Mouse (Mus musculus): ENCODE results near the gene Inpp4a.

DNA sequence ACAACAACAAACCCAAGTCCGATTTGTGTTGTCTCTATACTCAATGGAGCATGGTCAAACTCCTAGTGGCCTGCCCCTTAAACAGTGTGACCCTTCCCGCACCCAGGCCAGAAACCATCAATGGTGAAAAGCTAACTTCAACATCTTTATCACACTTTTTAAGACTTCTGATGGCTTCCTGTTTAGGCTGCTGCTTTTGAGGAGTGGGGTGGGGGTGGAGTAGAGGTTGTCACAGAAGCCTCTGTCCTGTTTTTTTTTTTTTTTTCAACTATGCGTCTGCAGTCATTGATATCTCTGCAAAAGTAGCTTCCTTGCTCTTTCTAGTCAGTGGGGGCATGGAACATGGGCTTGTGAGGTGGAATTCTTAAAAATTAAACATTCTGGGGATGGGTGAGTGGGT is 3.1 kb downstream of the Inpp4a start:
- no peak for TF ChIP-seq MAFK (IDR thresholded peaks at IDR 0.05; ENCODE audit: insufficient read depth, low read depth, low read length)
- no peak for TF ChIP-seq ZNF384 (IDR thresholded peaks at IDR 0.05; ENCODE audit: low read depth, low read length)
- no peak for TF ChIP-seq HCFC1 (IDR thresholded peaks at IDR 0.05; ENCODE audit: borderline replicate concordance, insufficient read depth, low read length)
- no peak for TF ChIP-seq ZC3H11A (IDR thresholded peaks at IDR 0.05; ENCODE audit: borderline replicate concordance, low read depth, low read length)
- TF ChIP-seq CHD2 (IDR thresholded peaks at IDR 0.05; ENCODE audit: low read depth, low read length): no peak
